In genomic region chr16:4593971-4594813, GRCm38 (mm10) we compare ENCODE assay signal across 8 mouse cellular contexts. TPM values are rescaled to one million over a fixed set of nuclear protein-coding genes. Genes with fewer than 3 reads are reported as not detected.
DNase-seq lines count a peak whose midpoint lies in the region; ATAC-seq lines count a peak whose summit lies in the region.

TSS of gene Glis2 (plus strand) at chr16:4594713.

- peak within 1 kb of the TSS; percentile 92 for H3K4me2 ChIP-seq in stomach, embryonic 15.5 days

- H3K27ac ChIP-seq in forebrain, embryonic 10.5 days, result peak within 1 kb of the TSS; percentile 97
- peak within 1 kb of the TSS; percentile 99 for H3K27ac ChIP-seq in hindbrain, embryonic 10.5 days
- peak within 1 kb of the TSS; percentile 95 for H3K27ac ChIP-seq in stomach, embryonic 15.5 days

- intact Hi-C loops in left cerebral cortex, postnatal 14 days (cut with DNase I), result loop anchor here (5.0 kb wide), 1 partner anchor 37 kb away; the partner anchor contains the start of gene Tfap4

- peaks cover 63% of the 10 kb centered on the region for H3K27me3 ChIP-seq in erythroblast, embryonic 14.5 days (ENCODE audit: control insufficient read depth)
- H3K27me3 ChIP-seq in forebrain, embryonic 10.5 days (ENCODE audit: poor library complexity, severe bottlenecking), result no peaks in the 10 kb centered on the region
- no peaks in the 10 kb centered on the region for H3K27me3 ChIP-seq in hindbrain, embryonic 10.5 days (ENCODE audit: insufficient read depth, poor library complexity, severe bottlenecking)
- no peaks in the 10 kb centered on the region for H3K27me3 ChIP-seq in stomach, embryonic 15.5 days (replicated peaks)

- peak within 1 kb of the TSS; percentile 53 for H3K4me3 ChIP-seq in erythroblast, embryonic 14.5 days (replicated peaks)
- peak within 1 kb of the TSS; percentile 75 for H3K4me3 ChIP-seq in forebrain, embryonic 10.5 days
- peak within 1 kb of the TSS; percentile 90 for H3K4me3 ChIP-seq in hindbrain, embryonic 10.5 days
- peak within 1 kb of the TSS; percentile 85 for H3K4me3 ChIP-seq in stomach, embryonic 15.5 days (replicated peaks)

- no peaks in the 10 kb centered on the region for H3K36me3 ChIP-seq in erythroblast, embryonic 14.5 days (ENCODE audit: control insufficient read depth)
- peaks cover 17% of the 10 kb centered on the region for H3K36me3 ChIP-seq in forebrain, embryonic 10.5 days (replicated peaks)
- peaks cover 8% of the 10 kb centered on the region for H3K36me3 ChIP-seq in hindbrain, embryonic 10.5 days
- H3K36me3 ChIP-seq in stomach, embryonic 15.5 days, result 0 out of 2 replicates have a peak, but pooled peaks cover 4% of the 10 kb centered on the region

- H3K9me3 ChIP-seq in erythroblast, embryonic 14.5 days (ENCODE audit: control insufficient read depth, low read length), result peaks cover 3% of the 10 kb centered on the region; the same call in 1 of the 2 replicates
- H3K9me3 ChIP-seq in forebrain, embryonic 10.5 days, result peaks cover 5% of the 10 kb centered on the region; the same call in 1 of the 2 replicates
- H3K9me3 ChIP-seq in hindbrain, embryonic 10.5 days, result peaks cover 2% of the 10 kb centered on the region; the same call in 1 of the 2 replicates
- H3K9me3 ChIP-seq in stomach, embryonic 15.5 days, result no peaks in the 10 kb centered on the region

- peak; percentile 78 to 82 for DNase-seq in adrenal gland, postnatal 36 days
- peak; percentile 89 for DNase-seq in forebrain, embryonic 10.5 days (ENCODE audit: extremely low spot score, low spot score)
- peak; percentile 90 for DNase-seq in hindbrain, embryonic 10.5 days (ENCODE audit: low spot score)
- DNase-seq in left cerebral cortex, postnatal 14 days (ENCODE audit: low spot score in 2 of 2), result peak in 1 of 2 experiments; percentile 52

- peak within 1 kb of the TSS; percentile 87 for H3K9ac ChIP-seq in stomach, embryonic 15.5 days

- under 1% methylated on average over 39 of the region's 74 CpGs for WGBS in forebrain, embryonic 10.5 days
- under 1% methylated on average over 59 of the region's 74 CpGs for WGBS in hindbrain, embryonic 10.5 days
- under 1% methylated on average over 25 of the region's 74 CpGs for WGBS in stomach, embryonic 15.5 days

- H3K4me1 ChIP-seq in erythroblast, embryonic 14.5 days (ENCODE audit: control insufficient read depth), result peaks cover 7% of the 10 kb centered on the region
- peaks cover 74% of the 10 kb centered on the region for H3K4me1 ChIP-seq in forebrain, embryonic 10.5 days
- peaks cover 66% of the 10 kb centered on the region for H3K4me1 ChIP-seq in hindbrain, embryonic 10.5 days (replicated peaks)
- peaks cover 56% of the 10 kb centered on the region for H3K4me1 ChIP-seq in stomach, embryonic 15.5 days

- ATAC-seq in erythroblast, adult 5-6 weeks (replicated peaks; ENCODE audit: low FRiP score, poor library complexity, severe bottlenecking), result no peak
- peak; percentile 40 for ATAC-seq in megakaryocyte progenitor cell, adult 5-6 weeks (replicated peaks; ENCODE audit: poor library complexity)
- ATAC-seq in stomach, embryonic 15.5 days (ENCODE audit: insufficient read depth, low FRiP score, low read depth), result peak; percentile 85

RNA-seq across cellular contexts. Expression of gene Glis2, which starts in this region (rescaled TPM):
- polyA plus RNA-seq in erythroblast, embryonic 14.5 days (2012), result 0.01 TPM in 1 of 2 replicates, not detected in the other
- total RNA-seq in erythroblast, adult 5-6 weeks (2015; ENCODE audit: low replicate concordance), result not detected in 2 replicates
- not detected in 2 replicates for total RNA-seq in erythroblast, adult 5-6 weeks (2017; ENCODE audit: low replicate concordance)
- 10 to 100 TPM; 19.9 to 20.1 TPM for total RNA-seq in adrenal gland, postnatal 36 days (2021)
- 22.5 and 23.2 TPM in 2 replicates for polyA plus RNA-seq in forebrain, embryonic 10.5 days (2016; fragmentation: Nextera tagmentation; extraction: Ambion mirVana)
- polyA plus RNA-seq in hindbrain, embryonic 10.5 days (2016; fragmentation: Nextera tagmentation; extraction: Ambion mirVana), result 27.3 and 27.9 TPM in 2 replicates
- total RNA-seq in left cerebral cortex, postnatal 14 days (2021), result 10 to 100 TPM; 16.3 to 18.0 TPM
- 1.1 and 1.5 TPM in 2 replicates for total RNA-seq in megakaryocyte progenitor cell, adult 5-6 weeks (2015)
- 0.64 and 1.1 TPM in 2 replicates for total RNA-seq in megakaryocyte progenitor cell, adult 5-6 weeks (2017)
- polyA plus RNA-seq in stomach, embryonic 15.5 days (2015; fragmentation: Nextera tagmentation; extraction: Ambion mirVana), result 27.9 and 30.6 TPM in 2 replicates

Comparison
In these comparisons a context has a peak if more than half of its experiments do, and no peak if none do; other contexts are left out.
1. RNA of gene Glis2 (total RNA-seq): 19.9 to 20.1 TPM in adrenal gland, postnatal 36 days and 16.3 to 18.0 TPM in left cerebral cortex, postnatal 14 days; 0.64 to 1.5 TPM in megakaryocyte progenitor cell, adult 5-6 weeks and not detected in erythroblast, adult 5-6 weeks; every median in the first group is over 4 times any median in the second.
2. RNA of gene Glis2 (polyA plus RNA-seq): 27.9 to 30.6 TPM in stomach, embryonic 15.5 days, 27.3 to 27.9 TPM in hindbrain, embryonic 10.5 days and 22.5 to 23.2 TPM in forebrain, embryonic 10.5 days; 0.01 TPM in erythroblast, embryonic 14.5 days; every median in the first group is over 10 times any median in the second.
3. Peak in every context shown above with its lines, with median percentiles within 50 percentile points of each other: H3K4me3 ChIP-seq and H3K27ac ChIP-seq.